Mouse (Mus musculus) lung, adult 18-20 months (tissue): Measurements from ENCODE around the gene Maff.
A peak's percentile ranks its signal among the peaks of the same experiment; 100 is the strongest.

Experiments used
- DNase-seq, 2 experiments: peaks; one replicate each; pipeline ENCODE4 v3.0.0; 2022; ENCODE audit warnings: mixed read lengths in 2 of 2

Gene Maff

DNA sequence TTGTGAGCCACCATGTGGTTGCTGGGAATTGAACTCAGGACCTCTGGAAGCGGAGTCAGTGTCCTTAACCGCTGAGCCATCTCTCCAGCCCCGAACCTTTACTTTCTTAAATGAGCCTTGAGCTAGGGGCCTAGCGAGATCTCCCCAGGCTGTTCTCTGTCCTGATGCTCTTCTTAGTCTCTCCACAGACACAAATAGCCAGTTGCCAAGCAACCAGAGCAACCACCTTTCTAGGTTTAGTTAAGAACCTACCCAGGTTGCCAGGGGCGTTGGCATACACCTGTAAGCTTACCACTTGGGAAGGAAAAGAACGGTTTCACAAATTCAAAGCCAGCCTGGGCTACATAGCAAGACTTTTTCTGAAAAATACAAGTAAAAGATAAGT is 16.4 kb upstream of the Maff start:
- peak in 1 of 2 experiments; percentile 46 for DNase-seq

DNA sequence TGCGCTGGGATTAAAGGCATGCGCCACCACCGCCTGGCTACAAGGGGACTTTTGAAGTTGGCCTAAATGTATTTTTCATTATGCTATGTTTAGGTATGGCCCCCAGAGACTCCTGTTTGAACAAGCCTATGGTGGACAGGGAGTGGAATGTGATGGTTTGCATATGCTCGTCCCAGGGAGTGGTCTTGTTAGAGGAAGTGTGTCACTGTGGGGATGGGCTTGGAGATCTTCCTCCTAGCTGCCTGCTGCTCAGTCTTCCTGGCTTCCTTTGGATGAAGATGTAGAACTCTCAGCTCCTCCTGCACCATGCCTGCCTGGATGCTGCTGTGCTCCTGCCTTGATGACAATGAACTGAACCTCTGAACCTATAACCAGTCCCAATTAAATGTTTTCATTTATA is 15.9 kb upstream of the Maff start:
- no peak for DNase-seq

DNA sequence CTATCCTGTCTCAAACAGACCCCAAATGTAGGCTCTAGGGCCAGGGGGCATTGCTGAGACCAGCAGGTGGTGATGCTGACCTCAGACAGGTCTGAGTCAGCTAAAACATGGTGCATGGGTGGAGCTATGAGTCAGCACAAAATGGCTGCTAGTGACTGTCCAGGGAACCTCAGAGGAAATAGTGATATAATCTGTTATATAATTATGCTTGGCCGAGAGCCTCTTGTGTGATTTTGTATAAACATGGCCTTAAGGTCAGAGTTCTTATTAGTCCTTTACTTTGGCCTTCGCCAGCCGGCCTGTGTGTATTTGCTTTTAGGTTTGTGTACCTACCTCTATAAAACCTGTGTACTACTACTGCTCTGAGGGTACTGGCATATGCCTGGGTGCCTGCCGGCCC is 13.0 kb upstream of the Maff start:
- peak; percentile 50 to 79 for DNase-seq

DNA sequence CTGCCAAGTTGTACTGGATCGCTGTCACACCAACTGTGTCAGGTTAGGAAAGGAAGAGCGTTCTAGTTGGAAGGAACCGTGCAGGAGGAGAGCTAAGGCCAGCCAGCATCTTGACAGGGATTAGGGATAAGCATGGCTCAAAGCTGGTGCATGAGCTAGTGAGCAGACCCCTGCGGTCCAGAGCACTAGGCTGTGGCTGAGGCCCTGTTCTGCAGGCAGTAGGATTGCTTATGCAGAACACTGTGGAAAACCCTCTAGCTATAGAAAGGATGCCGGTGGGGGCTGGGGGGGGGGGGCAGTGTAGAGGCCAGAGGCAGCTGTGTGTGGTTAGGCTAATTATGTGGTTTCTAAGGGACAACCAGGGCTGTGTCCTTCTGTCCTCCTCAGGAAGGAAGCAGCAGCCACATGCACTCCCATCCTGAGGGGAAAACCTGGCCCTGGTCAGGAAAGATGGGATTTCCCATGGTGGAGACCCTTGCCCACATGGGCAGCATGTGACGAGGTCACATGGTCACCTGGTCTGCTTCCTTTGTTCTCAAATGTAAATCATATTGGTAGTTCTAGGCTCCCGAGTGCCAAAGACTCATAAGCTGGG is 11.3 kb upstream of the Maff start:
- no peak for DNase-seq

DNA sequence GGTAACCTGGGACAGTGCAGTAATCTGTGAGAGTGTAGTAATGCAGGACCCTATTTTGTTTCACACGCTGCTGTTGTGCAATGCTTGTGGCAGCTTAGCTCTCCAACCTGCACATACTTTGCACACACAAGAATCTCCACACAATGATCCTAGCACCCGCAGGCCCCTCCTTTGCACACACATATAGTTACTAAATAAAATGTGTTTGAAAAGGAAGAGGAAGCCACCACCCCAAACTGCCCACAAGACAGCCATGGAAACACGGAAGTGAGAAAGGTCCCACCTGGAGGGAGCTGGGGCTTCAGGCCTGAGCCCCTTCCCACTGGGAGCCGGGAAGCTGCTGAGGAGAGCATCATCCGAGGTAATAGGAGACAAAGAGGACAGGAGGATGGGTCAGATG is 7.4 kb upstream of the Maff start:
- no peak for DNase-seq

DNA sequence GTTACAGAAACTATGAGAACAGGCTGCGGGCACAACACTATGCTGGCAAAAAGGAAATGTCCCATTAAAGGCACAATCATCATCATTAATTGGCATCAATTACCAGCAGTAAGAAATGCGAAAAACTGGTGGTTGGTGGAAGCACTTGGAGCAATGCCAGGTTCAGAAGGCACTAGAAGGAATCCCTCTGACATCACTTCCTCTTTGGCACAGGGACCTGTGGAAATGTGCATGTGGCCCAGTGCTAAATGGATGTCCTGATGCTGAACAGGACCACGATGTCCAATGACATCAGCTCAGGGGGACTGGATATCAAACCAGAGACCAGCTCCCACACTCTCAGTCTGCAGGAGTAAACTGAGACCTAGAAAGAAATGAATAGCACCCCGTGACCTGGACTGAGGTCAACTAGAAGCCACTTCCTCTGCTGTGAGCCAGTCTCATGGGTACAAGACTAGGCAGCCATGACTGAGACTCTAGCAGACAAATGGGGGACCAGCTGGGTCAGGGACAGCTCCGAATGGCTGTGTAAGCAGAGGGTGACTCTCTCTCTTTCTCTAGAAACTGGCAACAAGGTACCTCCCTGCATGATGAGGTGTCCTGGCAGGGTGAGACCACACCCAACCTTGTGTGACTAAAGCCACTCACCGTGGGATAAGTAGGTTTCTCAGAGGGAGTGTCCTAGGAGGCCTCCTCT is 3.6 kb upstream of the Maff start:
- DNase-seq: no peak

DNA sequence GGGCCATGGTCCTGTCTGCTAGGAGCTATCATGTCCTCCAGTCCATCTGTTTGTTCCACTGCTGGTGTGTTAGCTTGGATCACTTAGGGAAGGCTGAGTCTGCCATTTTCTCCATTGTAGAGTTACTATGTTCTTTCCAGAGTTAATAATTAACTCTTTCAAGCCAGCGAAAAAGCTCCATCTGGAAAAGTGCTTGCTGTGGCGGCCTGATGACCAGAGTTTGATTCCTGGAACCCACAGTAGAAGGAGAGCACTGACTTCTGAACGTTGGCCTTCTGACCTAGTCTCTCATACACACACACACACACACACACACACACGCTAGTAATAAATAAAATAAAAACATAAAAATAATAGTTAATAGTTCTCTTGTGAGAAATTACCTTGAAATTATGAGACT is 1.8 kb upstream of the Maff start:
- no peak for DNase-seq

DNA sequence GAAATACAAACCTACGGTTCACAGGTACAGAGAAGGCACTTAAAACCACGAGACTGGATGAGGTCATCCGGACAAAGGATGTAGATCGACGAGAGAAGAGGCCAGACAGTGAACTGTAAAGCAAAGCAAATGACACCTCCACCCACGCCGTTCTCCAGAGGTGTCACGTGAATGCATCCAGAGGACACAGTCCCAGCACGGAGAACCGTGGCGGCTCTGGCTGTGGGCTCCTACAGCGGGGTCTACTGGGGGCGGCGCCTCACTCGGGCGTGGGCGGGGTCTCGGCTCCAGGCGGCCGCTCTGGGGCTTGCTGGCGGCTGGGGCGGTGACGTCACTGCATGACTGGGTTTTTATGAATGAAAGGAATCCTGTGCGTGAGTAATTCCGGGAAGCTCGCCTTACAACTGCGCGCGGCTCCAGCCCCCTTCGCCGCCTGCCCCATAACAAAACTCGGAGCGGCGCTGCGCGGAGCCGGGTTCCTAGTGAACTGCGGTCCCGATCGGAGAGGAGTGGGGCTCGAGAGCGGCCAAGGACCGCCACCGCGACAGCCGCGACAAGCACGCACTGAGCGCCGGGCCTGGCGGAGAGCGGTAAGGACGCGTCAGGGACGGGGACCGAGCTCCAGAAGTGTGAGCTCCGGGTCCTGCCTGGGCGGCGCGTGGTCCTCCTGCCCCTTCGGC is 884 bp downstream of the Maff start:
- peak; percentile 92 to 95 for DNase-seq

DNA sequence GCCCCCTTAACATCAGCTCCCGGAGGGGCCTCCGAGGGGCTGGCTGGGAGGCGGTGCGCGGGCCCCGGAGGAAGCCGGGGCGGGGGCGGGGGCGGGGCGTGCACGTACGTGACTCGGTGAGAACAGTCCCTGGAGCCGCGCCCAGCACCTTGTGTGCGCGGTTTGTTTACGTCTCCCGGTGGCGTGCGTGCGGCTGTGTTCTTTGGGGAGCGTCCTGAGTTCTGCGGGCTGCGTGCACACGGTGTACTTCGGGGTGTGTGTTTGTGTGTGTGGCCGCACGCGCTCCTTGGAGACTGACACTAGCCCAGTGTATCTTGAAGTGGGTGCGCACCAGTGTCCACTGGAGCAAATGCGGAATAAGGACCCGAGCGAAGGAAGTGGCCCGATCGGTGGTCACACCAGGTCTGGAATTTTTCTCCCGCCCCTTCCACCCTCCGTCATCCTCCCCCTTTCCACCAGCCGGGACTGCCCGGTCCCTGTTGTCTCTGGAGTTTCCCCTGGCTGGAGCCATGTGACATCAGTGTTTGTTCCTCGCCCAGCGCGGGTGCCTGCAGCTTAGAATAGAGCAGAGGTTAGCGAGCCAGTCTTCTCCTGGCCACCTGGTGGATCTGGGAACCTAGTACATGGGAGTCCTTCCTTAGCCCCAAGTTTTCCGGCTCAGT is 1.6 kb downstream of the Maff start:
- peak; percentile 87 to 93 for DNase-seq

DNA sequence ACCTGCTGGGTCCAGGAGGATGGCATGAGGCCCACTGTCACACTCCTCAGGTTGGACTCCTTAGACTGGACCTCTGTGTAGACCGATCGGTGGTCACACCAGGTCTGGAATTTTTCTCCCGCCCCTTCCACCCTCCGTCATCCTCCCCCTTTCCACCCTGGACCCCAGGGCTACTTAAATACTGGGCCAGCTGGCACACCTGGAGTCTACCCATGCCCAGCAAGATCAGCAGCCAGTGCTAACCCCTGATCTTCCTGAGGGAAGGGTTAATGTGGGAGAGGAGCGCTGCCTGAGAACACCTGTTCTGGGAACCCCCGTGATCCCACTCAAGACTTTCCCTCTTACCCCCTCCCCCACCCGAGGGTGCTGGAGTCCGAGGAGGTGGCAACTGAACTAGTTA is 2.2 kb downstream of the Maff start:
- no peak for DNase-seq

DNA sequence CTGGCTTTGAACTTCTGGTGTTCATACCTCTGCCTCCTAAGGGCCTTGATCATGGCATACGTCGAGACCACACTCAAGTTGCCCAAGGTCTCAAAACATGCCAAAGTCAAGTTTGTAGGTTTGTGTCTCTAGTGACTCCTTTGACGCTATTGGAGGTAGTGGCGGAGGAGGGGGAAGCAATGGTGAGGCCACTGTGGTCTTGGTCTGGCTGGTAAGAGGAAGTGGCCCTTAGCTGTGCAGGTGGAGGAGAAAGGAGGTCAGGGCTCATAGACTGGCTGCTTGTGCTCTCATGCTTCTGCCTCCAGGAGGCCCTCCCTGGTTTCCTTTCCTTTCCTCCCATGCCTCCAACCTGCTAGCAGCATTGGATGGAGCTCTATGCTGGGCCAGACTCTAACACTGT is 4.4 kb downstream of the Maff start:
- no peak for DNase-seq

DNA sequence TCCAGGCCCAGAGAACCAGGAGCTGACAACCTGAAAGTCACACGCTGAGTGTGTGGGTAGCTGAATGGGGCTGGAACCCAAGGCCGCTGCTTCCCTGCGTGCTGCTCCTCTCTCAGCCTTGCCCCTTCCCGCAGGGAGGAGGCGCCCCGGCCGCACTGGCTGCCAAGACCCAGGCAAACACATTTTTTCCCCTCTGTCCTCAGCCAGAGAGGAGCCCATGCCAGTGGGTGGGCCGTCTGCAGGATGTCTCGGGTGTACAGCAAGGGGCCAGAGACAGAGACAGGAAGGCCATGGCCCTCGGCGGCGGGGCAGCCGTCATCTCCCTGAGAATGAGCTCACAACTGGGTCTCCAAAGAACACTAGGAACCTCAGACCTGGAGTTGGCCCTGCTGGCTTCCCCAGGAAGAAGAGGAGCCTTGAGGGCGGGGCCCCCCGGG is 4.9 kb downstream of the Maff start:
- peak; percentile 82 to 91 for DNase-seq

DNA sequence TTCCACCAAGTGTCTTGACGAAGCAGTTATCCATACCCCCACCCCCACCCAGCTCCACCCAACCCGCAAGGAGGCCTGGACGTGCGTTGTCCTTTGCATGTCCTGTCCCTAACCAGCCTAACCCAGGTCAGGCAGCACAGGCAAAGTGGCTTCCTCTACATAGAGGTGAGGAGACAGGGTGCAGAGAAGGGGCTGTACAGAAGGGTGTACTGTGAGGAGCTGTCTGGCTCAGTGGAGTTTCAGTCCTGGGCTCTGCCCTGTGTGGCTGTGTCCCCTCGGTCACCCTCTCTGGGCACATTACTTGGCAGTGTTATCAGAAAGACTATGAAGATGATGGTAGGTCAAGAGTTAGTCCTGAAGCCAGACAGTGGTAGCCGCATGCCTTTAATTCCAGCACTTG is 6.1 kb downstream of the Maff start:
- DNase-seq: no peak

DNA sequence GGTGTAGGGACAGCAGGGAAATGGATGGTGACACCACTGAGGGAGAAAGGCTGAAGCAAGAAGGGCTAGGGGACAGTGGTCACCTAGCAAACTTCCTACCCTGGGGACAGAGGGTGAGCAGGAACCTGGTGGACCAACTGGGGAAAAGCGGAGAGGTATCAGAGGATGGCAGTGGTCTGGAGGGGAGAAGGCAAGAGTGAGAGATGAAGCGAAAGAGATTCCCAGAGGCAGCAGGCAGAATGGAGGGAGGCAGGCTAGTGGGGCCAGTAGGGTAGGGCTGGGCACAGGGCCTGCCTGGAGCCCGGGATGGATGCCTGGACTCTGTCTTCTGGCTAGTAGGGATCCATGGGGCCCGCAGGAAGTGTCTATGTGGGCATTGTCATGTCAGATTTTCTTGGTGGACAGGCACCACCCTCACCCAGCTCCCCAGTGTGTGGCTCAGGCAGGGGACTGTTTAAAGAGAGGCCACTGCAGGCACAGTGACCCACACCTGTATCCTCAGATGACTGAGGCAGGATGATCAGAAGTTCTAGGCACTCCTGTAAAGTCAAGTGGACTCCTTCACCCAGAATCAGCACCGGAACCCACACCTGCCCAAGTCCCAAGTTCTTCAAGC is 7.4 kb downstream of the Maff start:
- DNase-seq: no peak

DNA sequence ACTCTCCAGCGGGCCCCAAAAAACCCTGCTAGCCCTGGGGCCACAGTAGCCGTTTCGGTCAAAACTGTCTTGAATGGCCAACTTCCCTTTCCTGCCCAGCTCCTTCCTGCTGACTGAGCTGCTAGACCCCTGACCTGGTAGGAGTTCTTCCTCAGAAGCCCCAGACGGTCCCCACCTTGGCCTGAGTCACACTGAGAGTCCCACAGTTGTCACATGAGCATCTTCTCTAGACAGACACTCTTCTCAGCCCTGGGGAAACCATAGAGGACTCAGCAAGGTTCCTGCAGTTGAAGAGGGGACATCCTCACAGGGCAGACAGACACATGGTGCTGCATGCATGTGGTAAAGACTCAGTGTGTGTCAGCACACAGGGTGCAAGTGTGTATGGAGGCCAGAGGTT is 8.2 kb downstream of the Maff start:
- no peak for DNase-seq

DNA sequence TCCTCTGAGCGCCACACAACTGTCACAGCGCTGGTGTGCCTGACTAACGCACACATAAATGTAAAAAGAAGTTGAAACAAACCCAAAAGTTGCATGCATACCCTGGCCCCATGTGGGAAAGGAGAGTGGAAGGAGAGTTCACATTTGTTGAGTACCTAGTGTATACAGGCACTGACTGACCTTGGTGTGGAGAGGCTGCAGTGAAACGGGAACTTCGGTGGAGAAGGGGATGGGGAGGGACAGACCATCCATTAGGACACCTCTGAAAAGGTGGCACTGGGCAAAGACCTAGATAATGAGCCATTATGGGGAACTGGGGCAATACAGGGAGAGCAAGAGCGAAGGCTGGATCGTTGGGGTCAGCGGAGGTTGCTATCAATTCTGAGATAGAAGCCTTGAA is 10.1 kb downstream of the Maff start:
- DNase-seq: no peak

DNA sequence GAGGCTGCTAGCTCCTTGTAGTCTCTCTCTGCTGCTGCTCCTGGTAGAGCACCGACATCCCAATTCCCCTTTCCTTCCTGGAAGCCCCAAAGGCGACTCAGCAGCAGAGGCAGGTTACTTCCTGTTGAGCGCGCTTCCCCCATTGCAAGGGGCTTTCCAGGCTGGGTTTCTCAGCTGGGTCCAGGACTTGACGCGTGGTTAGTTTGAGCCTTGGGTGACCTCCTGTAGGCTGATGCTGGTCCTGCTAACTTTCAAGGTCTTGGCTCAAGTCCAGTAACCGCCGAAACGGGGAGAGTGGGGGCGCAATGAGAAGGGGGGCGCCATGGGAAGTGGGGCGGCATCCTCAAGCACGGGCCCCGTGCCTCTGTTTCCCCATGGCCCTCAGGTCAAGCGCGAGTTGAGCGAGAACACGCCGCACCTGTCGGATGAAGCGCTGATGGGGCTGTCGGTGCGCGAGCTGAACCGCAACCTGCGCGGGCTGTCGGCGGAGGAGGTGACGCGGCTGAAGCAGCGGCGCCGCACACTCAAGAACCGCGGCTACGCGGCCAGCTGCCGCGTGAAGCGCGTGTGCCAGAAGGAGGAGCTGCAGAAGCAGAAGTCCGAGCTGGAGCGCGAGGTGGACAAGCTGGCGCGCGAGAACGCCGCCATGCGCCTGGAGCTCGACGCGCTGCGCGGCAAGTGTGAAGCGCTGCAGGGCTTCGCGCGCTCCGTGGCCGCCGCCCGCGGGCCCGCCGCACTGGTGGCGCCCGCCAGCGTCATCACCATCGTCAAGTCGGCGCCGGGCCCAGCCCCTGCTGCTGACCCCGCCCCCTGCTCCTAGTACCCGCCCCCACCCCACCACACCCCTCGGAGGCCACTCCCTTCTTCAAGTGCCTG is 10.9 kb downstream of the Maff start:
- peak; percentile 74 to 82 for DNase-seq

DNA sequence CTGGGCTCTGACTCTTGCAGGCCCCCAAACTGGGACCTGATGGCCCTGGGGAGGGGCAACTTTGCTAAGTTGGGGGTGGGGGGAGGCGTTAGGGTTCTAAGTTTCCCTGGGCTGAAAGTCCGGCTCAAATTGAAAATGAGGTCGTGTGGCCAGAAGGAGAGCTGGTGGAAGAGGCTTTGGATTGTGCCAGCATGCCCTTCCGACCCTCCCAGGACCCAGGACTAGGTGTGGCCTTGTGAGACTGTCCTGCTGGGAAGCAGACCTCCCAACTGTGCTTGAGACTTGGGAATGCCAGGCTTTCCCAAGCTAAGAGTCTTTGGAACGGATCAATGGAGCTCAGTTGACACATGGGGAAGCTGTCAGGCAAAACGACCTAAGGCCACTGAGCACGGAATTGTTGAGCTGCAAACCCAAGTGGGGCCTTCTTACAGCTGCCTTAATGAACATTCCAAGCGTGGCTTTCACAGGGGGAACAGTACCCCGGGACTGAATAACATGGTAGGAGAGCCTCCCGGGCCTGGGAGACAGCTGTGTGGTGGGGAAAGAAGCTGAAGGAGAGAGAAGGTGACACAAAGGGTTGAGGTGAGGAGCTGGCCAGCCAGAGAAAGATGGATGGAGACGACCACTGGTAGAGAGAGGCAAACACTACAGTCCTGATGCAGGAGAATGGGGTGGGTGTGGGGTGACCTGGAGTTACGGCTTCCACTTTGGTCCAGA is 11.7 kb downstream of the Maff start:
- no peak for DNase-seq

DNA sequence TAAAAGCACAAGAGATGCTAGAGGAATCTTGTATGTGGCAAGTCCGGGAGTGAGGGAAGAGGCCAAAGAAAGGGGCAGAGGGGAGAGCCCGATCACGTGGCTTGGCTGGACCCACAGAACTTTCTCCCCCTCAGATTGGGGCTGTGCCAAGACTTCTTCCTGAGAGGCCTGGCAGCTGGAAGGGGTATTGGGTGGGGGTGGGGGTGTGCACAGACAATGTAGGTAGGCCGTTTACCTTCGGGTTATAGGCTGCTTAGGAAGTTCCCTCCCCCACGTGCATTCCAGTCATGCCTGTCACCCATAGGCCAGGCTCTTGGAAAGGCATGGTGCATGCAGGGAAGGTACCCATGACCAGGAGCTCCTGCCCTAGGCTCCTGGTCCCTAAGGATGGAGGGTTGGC is 13.5 kb downstream of the Maff start:
- DNase-seq: peak; percentile 48 to 69

DNA sequence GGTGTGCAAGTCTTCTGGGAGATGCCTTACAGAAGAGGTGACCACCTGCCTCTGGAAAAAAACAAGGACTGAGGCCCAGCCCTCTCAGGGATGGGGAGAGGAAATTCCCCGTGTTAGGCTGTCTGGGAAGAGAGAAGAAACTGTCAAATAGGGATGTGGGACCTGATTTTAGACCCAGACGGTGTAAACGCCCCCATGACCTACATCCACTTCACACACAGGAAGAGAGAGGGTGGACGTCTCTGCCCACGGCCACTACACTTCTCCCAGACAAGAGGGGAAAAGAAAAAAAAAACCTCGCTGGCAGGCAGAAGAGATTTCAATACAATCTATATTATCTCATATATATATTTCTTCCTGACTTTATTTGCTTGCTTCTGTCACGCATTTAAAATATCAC is 13.9 kb downstream of the Maff start:
- DNase-seq: no peak

DNA sequence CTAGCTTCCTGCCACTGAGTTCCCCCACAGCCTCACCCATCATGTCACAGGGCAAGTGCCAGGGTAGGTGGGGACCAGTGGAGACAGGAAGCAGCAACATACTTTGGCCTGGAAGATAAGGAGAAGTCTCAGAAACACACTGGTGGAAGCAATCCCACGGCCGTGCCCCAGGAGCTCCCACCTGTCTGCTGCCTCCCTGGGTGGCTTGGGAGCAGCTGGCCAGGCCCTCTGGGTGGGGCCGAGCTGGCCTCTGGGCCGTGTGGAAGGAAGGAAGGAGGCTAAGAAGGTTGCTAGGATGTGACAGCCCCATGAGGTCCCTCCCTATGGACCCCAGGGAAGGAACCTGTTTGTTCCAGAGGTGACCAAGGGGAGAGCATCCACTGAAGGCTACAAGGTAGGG is 14.6 kb downstream of the Maff start:
- DNase-seq: peak in 1 of 2 experiments; percentile 45

DNA sequence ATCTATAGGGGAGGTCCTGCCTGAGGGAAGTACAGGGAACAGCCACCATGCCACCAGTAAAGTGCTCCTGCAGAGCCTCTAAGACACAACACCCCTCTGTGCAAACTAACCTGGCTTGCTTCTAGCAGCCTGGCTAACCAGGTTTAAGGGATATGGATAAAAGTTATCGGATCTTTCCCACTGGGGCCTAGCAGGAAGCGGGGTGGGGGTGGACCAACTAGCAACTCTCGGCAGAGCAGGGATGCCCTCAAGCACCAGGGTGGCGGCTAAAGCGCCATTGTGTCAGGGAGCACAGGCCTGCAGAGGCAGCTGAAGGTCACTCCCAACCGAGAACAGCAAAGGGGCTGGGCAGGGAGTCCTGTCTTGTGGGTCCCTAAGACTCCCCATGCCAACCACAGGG is 17.7 kb downstream of the Maff start:
- DNase-seq: no peak
